Mouse (Mus musculus): ENCODE measurements around the gene Mgp. TPM values are rescaled to one million over a fixed set of nuclear protein-coding genes. Genes with fewer than 3 reads are reported as not detected.

Mgp gene
- polyA plus RNA-seq, 1 experiment from 2014 or later = 5.0 TPM

DNA sequence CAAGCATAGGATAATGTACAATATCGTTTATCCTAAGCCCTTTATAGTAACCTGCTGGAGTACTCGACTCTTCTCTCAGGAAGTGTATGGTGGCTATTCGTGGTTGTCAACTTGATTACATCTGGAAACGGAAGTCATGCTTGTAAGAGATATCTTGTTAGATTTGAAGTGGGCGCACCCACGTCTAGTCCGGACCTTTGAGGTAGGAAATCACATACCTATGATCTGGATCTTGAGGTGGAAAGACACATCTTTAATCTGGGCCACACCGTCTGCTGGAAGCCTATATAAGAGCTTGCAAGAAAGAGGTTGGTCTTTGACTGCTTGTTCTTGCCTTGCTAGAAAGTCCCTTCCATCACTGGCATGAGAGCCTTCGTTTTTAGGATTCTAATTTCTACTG, 26.9 kb upstream of the Mgp start:
- DNase-seq (ENCODE audit: low spot score) (no peak), ATAC-seq (no peak)
- Histone ChIP-seq H3K4me1 (ENCODE audit: control insufficient read depth, insufficient read depth, low read length) (no peaks in the 10 kb centered on the region), H3K9ac (ENCODE audit: low read length) (no peak overlapping the region), H3K4me2 (ENCODE audit: low read length) (no peak overlapping the region), H3K36me3 (ENCODE audit: control insufficient read depth, insufficient read depth, low read length) (no peaks in the 10 kb centered on the region), H3K9me3 (replicated peaks; ENCODE audit: control insufficient read depth, low read length) (no peaks in the 10 kb centered on the region), H3K4me3 (ENCODE audit: low read depth, low read length) (no peak overlapping the region), H3K27me3 (replicated peaks; ENCODE audit: control insufficient read depth, insufficient read depth, low read length) (no peaks in the 10 kb centered on the region), H3K27ac (ENCODE audit: low read depth, low read length) (no peak overlapping the region)
- 96% methylated on average over 9 of the region's 9 CpGs for WGBS

DNA sequence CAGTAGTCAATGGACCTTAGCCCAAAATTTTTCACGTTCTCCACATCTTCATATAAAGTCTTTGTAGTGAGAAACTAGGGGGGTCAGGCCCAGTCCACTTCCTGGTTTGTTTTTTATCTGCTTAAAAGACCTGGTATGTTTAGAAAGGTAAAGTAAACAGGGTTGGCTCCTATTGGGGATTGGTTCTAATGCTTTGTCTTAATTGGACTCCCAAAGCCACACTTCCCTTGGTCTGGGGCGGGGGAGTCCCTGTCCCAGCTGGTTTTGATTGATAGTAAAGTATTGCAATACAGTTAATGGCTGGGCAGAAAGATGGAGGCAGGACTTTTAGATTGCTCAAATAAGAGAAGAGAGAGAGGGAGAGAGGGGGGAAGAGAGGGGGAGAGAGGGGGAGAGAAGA, 25.4 kb upstream of the Mgp start:
- Histone ChIP-seq H3K27me3 (replicated peaks; ENCODE audit: control insufficient read depth, insufficient read depth, low read length) (no peaks in the 10 kb centered on the region), H3K4me2 (ENCODE audit: low read length) (no peak overlapping the region), H3K4me3 (ENCODE audit: low read depth, low read length) (no peak overlapping the region), H3K4me1 (ENCODE audit: control insufficient read depth, insufficient read depth, low read length) (no peaks in the 10 kb centered on the region), H3K9me3 (replicated peaks; ENCODE audit: control insufficient read depth, low read length) (no peaks in the 10 kb centered on the region), H3K9ac (ENCODE audit: low read length) (no peak overlapping the region), H3K27ac (ENCODE audit: low read depth, low read length) (no peak overlapping the region), H3K36me3 (ENCODE audit: control insufficient read depth, insufficient read depth, low read length) (no peaks in the 10 kb centered on the region)
- DNase-seq (ENCODE audit: low spot score) (no peak), ATAC-seq (no peak)
- 77% methylated on average over 2 of the region's 2 CpGs for WGBS

DNA sequence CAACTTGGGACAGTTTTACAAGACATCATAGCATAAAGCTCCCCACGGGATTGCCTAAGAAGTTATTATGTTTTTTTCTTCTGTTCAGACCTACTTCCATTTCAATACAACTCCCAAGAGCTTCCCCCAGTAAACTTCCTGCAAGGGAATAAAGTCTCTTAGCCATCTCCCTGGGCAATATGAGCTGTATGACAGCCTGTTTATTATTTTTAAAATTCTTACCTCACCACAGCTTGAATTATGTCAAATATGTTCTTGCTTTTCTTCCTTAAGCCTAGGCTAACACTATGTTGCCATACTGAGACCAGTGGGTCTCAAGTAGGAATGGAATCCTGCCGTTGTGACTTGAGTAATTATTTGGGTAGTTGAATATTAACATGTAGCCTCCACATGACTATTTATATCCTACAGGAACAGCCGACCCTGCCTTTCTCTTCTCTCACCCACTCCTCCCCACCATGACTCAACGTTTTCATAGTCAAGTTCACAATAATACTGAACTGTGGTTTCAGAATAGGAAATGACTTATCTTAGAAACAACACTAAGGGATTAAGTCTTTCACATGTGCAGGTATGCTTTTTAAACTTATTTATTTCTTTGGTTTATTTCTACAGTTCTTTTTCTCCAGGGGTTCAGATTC, 24.9 kb upstream of the Mgp start:
- Histone ChIP-seq H3K4me1 (ENCODE audit: control insufficient read depth, insufficient read depth, low read length) (no peaks in the 10 kb centered on the region), H3K27me3 (replicated peaks; ENCODE audit: control insufficient read depth, insufficient read depth, low read length) (no peaks in the 10 kb centered on the region), H3K4me3 (ENCODE audit: low read depth, low read length) (no peak overlapping the region), H3K36me3 (ENCODE audit: control insufficient read depth, insufficient read depth, low read length) (no peaks in the 10 kb centered on the region), H3K9ac (ENCODE audit: low read length) (no peak overlapping the region), H3K27ac (ENCODE audit: low read depth, low read length) (no peak overlapping the region), H3K4me2 (ENCODE audit: low read length) (no peak overlapping the region), H3K9me3 (replicated peaks; ENCODE audit: control insufficient read depth, low read length) (no peaks in the 10 kb centered on the region)
- ATAC-seq = no peak
- WGBS = 86% methylated on average over 4 of the region's 4 CpGs
- no peak for DNase-seq (ENCODE audit: low spot score)

DNA sequence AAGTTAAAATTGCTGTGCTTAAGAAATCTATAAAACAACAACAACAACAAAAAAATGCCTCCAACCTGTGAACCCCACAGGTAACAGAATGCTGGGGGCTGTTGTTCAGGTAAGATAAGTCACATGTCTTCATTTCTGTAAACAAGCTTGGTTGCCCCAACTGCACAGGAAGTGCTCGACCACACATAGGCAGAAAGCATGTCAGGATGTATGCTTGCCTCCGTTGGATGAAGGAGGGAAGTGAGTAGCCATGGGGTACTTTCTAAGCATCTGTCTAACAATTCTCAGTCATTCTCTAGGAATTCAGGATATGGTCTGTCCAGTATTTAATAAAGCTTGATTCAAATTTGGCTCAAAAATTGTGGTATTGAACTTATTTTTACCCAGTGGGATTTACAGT, 23.3 kb upstream of the Mgp start:
- Histone ChIP-seq H3K27ac (ENCODE audit: low read depth, low read length) (no peak overlapping the region), H3K36me3 (ENCODE audit: control insufficient read depth, insufficient read depth, low read length) (no peaks in the 10 kb centered on the region), H3K9me3 (replicated peaks; ENCODE audit: control insufficient read depth, low read length) (no peaks in the 10 kb centered on the region), H3K9ac (ENCODE audit: low read length) (no peak overlapping the region), H3K4me1 (ENCODE audit: control insufficient read depth, insufficient read depth, low read length) (no peaks in the 10 kb centered on the region), H3K27me3 (replicated peaks; ENCODE audit: control insufficient read depth, insufficient read depth, low read length) (no peaks in the 10 kb centered on the region), H3K4me2 (ENCODE audit: low read length) (no peak overlapping the region), H3K4me3 (ENCODE audit: low read depth, low read length) (no peak overlapping the region)
- DNase-seq (ENCODE audit: low spot score) (no peak), ATAC-seq (no peak)
- WGBS = 83% methylated on average over 2 of the region's 2 CpGs

DNA sequence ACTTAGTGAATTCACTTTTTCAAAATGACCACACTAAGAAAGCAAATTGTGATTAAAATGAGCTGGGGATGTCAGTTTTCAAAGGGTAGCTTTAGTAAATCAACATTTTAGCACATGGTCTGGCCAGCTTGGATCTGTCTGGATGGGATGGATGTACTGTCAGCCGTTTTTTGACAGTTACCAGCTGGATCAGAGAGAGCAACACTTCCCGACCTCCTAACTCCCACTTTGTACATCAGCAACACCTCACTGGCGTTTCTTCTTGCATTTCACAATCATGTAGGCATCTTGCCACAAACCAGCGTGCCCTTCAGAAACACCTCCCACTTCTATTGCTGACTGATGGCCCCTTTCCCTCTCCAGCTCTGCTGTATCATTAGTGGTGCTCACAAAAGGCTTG, 22.6 kb upstream of the Mgp start:
- H3K4me3 ChIP-seq (ENCODE audit: low read depth, low read length) = no peak overlapping the region
- no peak overlapping the region for H3K27ac ChIP-seq (ENCODE audit: low read depth, low read length)
- 67% methylated on average over 4 of the region's 4 CpGs for WGBS
- H3K4me2 ChIP-seq (ENCODE audit: low read length) = no peak overlapping the region
- no peaks in the 10 kb centered on the region for H3K27me3 ChIP-seq (replicated peaks; ENCODE audit: control insufficient read depth, insufficient read depth, low read length)
- no peak for DNase-seq (ENCODE audit: low spot score)
- H3K36me3 ChIP-seq (ENCODE audit: control insufficient read depth, insufficient read depth, low read length) = no peaks in the 10 kb centered on the region
- H3K9ac ChIP-seq (ENCODE audit: low read length) = no peak overlapping the region
- no peak for ATAC-seq
- H3K4me1 ChIP-seq (ENCODE audit: control insufficient read depth, insufficient read depth, low read length) = no peaks in the 10 kb centered on the region
- no peaks in the 10 kb centered on the region for H3K9me3 ChIP-seq (replicated peaks; ENCODE audit: control insufficient read depth, low read length)

DNA sequence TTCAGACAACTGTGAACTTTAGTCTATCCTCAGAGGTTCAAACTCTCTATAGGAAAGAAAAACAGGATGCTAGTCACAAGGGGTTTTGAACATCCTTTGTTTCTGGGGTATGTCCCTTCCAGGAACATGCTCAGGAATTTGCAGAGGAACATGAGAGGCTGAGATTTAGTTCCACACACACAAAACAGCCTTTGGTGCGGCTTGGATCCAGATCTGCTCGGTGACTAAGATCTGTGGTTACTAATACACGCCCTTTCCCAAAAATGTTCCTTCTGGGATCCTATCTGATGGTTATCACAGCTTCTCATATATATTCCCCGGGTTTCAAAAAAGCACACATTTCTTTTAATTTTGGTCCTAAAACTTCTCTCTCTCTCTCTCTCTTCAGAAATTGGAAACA, 22.2 kb upstream of the Mgp start:
- no peak overlapping the region for H3K4me2 ChIP-seq (ENCODE audit: low read length)
- H3K9me3 ChIP-seq (replicated peaks; ENCODE audit: control insufficient read depth, low read length) = no peaks in the 10 kb centered on the region
- H3K4me1 ChIP-seq (ENCODE audit: control insufficient read depth, insufficient read depth, low read length) = no peaks in the 10 kb centered on the region
- no peak overlapping the region for H3K4me3 ChIP-seq (ENCODE audit: low read depth, low read length)
- H3K36me3 ChIP-seq (ENCODE audit: control insufficient read depth, insufficient read depth, low read length) = no peaks in the 10 kb centered on the region
- no peak overlapping the region for H3K27ac ChIP-seq (ENCODE audit: low read depth, low read length)
- no peaks in the 10 kb centered on the region for H3K27me3 ChIP-seq (replicated peaks; ENCODE audit: control insufficient read depth, insufficient read depth, low read length)
- WGBS = 94% methylated on average over 4 of the region's 4 CpGs
- DNase-seq (ENCODE audit: low spot score) = no peak
- ATAC-seq = no peak
- H3K9ac ChIP-seq (ENCODE audit: low read length) = no peak overlapping the region

DNA sequence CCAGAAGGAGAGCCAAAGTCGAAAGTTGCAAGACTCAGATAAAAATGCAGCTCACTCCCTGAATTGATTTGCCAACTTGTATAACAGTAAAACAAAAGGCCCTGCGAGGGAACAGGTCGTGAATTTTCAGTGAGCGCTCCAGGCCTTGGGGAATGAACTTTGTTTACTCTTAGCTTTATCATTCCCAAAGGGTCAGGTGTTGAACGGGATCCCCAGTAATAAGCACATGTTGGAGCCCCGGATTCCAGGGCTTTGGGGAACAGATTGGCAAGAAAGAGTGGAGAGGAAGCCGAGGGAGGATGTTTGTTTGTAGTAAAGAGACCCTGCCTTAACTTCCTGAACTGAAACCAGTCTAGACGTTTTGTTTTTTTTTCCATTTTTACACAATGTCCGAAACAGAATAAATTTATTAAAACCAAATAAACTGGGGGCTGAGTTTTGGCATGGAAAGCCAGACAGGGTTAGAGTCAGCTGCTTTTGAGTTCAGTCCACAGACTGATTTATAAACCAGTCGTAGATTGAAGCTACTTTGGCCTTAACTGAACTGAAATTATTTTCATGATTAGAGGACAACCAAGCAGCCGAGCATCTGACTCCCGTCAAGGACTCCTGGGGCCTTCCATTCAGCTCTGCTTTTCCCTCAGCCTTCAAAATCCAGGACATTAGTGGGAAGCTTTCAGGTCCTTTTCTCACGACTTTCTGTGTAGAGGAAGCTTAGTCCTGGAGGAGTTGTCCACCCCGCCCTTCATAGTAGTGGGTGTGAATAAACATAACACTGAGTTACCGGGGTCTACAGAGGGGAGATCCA, 19.1 kb upstream of the Mgp start:
- no peaks in the 10 kb centered on the region for H3K27me3 ChIP-seq (replicated peaks; ENCODE audit: control insufficient read depth, insufficient read depth, low read length)
- H3K9ac ChIP-seq (ENCODE audit: low read length) = no peak overlapping the region
- DNase-seq (ENCODE audit: low spot score) = no peak
- 66% methylated on average over 15 of the region's 15 CpGs for WGBS
- ATAC-seq = no peak
- no peak overlapping the region for H3K4me3 ChIP-seq (ENCODE audit: low read depth, low read length)
- no peaks in the 10 kb centered on the region for H3K9me3 ChIP-seq (replicated peaks; ENCODE audit: control insufficient read depth, low read length)
- no peak overlapping the region for H3K4me2 ChIP-seq (ENCODE audit: low read length)
- H3K36me3 ChIP-seq (ENCODE audit: control insufficient read depth, insufficient read depth, low read length) = no peaks in the 10 kb centered on the region
- H3K27ac ChIP-seq (ENCODE audit: low read depth, low read length) = no peak overlapping the region
- H3K4me1 ChIP-seq (ENCODE audit: control insufficient read depth, insufficient read depth, low read length) = no peaks in the 10 kb centered on the region

DNA sequence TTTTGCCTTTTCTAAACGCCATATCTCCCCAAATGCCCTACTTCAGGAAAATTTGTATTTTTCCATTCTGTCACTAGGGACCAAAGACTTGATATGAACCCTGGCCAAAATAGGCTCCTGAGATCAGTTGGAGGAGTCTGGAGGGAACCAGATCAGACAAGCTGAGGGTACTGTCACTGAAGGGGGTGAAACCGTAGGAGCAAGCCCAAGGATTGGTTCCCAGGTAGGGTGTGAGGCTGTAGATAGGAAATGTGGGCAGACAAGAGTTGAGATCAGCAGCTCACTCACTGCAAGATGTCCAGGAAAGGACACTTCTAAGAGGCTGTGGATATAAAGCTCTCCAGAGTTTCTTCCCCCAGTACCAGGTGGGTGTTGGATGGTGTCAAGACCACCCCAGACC, 16.4 kb upstream of the Mgp start:
- 81% methylated on average over 2 of the region's 2 CpGs for WGBS
- Histone ChIP-seq H3K27ac (ENCODE audit: low read depth, low read length) (no peak overlapping the region), H3K4me2 (ENCODE audit: low read length) (no peak overlapping the region), H3K27me3 (replicated peaks; ENCODE audit: control insufficient read depth, insufficient read depth, low read length) (no peaks in the 10 kb centered on the region), H3K4me1 (ENCODE audit: control insufficient read depth, insufficient read depth, low read length) (no peaks in the 10 kb centered on the region), H3K9ac (ENCODE audit: low read length) (no peak overlapping the region), H3K9me3 (replicated peaks; ENCODE audit: control insufficient read depth, low read length) (no peaks in the 10 kb centered on the region), H3K36me3 (ENCODE audit: control insufficient read depth, insufficient read depth, low read length) (no peaks in the 10 kb centered on the region), H3K4me3 (ENCODE audit: low read depth, low read length) (no peak overlapping the region)
- DNase-seq (ENCODE audit: low spot score) (no peak), ATAC-seq (no peak)

DNA sequence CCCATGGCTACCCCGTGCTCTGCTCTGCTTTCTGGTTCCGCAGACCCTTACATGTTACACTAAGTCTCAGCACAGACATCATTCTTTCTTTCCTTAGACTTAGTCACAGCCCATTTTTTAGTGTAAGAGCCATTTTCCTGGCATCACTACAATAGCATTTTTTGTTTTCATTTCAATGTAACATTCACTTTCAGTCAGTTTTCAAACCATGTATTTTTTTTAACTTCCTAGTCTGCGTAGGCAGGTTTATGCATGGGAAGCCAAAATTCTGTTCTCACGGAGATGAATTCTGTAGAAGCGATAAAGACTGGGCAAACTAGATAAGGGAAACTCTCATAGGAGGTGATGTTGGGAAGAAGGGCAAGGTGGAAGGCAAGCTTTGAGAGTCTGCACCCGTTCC, 13.9 kb upstream of the Mgp start:
- Histone ChIP-seq H3K9me3 (replicated peaks; ENCODE audit: control insufficient read depth, low read length) (no peaks in the 10 kb centered on the region), H3K27me3 (replicated peaks; ENCODE audit: control insufficient read depth, insufficient read depth, low read length) (no peaks in the 10 kb centered on the region), H3K27ac (ENCODE audit: low read depth, low read length) (no peak overlapping the region), H3K4me2 (ENCODE audit: low read length) (no peak overlapping the region), H3K4me3 (ENCODE audit: low read depth, low read length) (no peak overlapping the region), H3K9ac (ENCODE audit: low read length) (no peak overlapping the region), H3K4me1 (ENCODE audit: control insufficient read depth, insufficient read depth, low read length) (no peaks in the 10 kb centered on the region), H3K36me3 (ENCODE audit: control insufficient read depth, insufficient read depth, low read length) (no peaks in the 10 kb centered on the region)
- DNase-seq (ENCODE audit: low spot score) = no peak
- ATAC-seq = no peak
- 93% methylated on average over 6 of the region's 6 CpGs for WGBS
